Mouse (Mus musculus) lung, adult 2 months (tissue): Measurements from ENCODE around the gene Glt28d2.

ENCODE experiments used
- CTCF ChIP-seq: fragments of 200-500 bp; IDR thresholded peaks from 2 replicates; pipeline ENCODE4 v1.5.1; 2011; ENCODE audit warnings: mild to moderate bottlenecking, low read length, control low read depth; ENCODE audit not compliant: insufficient read depth
- POLR2A ChIP-seq: fragments of 200-500 bp; IDR thresholded peaks from 2 replicates; pipeline ENCODE4 v1.6.1; 2011; ENCODE audit warnings: low read depth, mild to moderate bottlenecking, control low read depth, low read length, borderline replicate concordance; ENCODE audit errors: extremely low read depth

- TF ChIP-seq POLR2A = no peak
- no peak for TF ChIP-seq CTCF
Measured at GRCm38 (mm10) chr3:85914806-85915205, 27.5 kb upstream of the Glt28d2 start.
